Mouse (Mus musculus): ENCODE results near the gene A730009L09Rik. TPM values are rescaled to one million over a fixed set of nuclear protein-coding genes. Genes with fewer than 3 reads are reported as not detected.
A peak's percentile ranks its signal among the peaks of the same experiment; 100 is the strongest.

Gene A730009L09Rik
- total and polyA plus RNA-seq, 2 experiments from 2014 or later: 0.06 TPM; not detected in 1

GRCm38 (mm10) chr16:84523061-84523460 is 8.1 kb downstream of the A730009L09Rik start:
- WGBS: 78% methylated on average over 5 of the region's 5 CpGs
- ATAC-seq: no peak
- no peak for TF ChIP-seq CTCF (IDR thresholded peaks at IDR 0.05; ENCODE audit: low read depth)

GRCm38 (mm10) chr16:84527375-84527774 is 12.5 kb downstream of the A730009L09Rik start:
- Histone ChIP-seq H3K9ac (no peak overlapping the region), H3K4me2 (ENCODE audit: low read depth) (no peak overlapping the region), H3K36me3 (ENCODE audit: insufficient read depth) (no peaks in the 10 kb centered on the region), H3K4me3 (ENCODE audit: low read depth, low read length) (no peak overlapping the region), H3K9me3 (ENCODE audit: low read length) (no peaks in the 10 kb centered on the region), H3K27ac (ENCODE audit: low read depth, low read length) (no peak overlapping the region), H3K27me3 (ENCODE audit: insufficient read depth, low read length) (no peaks in the 10 kb centered on the region), H3K4me1 (ENCODE audit: insufficient read depth) (no peaks in the 10 kb centered on the region)
- no peak for DNase-seq
- TF ChIP-seq CTCF (IDR thresholded peaks at IDR 0.05; ENCODE audit: low read depth): 0 out of 2 replicates have a peak, but pooled peaks have one; percentile 18
- 63% methylated on average over 11 of the region's 11 CpGs for WGBS
- no peak for ATAC-seq

More at GRCm38 (mm10) chr16:84523061-84523460, 8.1 kb downstream of the A730009L09Rik start:
- H3K36me3 ChIP-seq (ENCODE audit: insufficient read depth): no peaks in the 10 kb centered on the region
- H3K4me1 ChIP-seq (ENCODE audit: insufficient read depth): no peaks in the 10 kb centered on the region
- no peak overlapping the region for H3K4me2 ChIP-seq (ENCODE audit: low read depth)
- DNase-seq: no peak
- no peaks in the 10 kb centered on the region for H3K9me3 ChIP-seq (ENCODE audit: low read length)
- no peak overlapping the region for H3K27ac ChIP-seq (ENCODE audit: low read depth, low read length)
- no peak overlapping the region for H3K4me3 ChIP-seq (ENCODE audit: low read depth, low read length)
- no peaks in the 10 kb centered on the region for H3K27me3 ChIP-seq (ENCODE audit: insufficient read depth, low read length)
- no peak overlapping the region for H3K9ac ChIP-seq

- ATAC-seq (no peak), DNase-seq (no peak)
- Histone ChIP-seq H3K27me3 (ENCODE audit: insufficient read depth, low read length) (no peaks in the 10 kb centered on the region), H3K27ac (ENCODE audit: low read depth, low read length) (no peak overlapping the region), H3K36me3 (ENCODE audit: insufficient read depth) (no peaks in the 10 kb centered on the region), H3K9ac (no peak overlapping the region), H3K9me3 (ENCODE audit: low read length) (no peaks in the 10 kb centered on the region), H3K4me3 (ENCODE audit: low read depth, low read length) (no peak overlapping the region), H3K4me2 (ENCODE audit: low read depth) (no peak overlapping the region), H3K4me1 (ENCODE audit: insufficient read depth) (no peaks in the 10 kb centered on the region)
- 94% methylated on average over 3 of the region's 3 CpGs for WGBS
- TF ChIP-seq CTCF (IDR thresholded peaks at IDR 0.05; ENCODE audit: low read depth): no peak
Measured at GRCm38 (mm10) chr16:84532803-84533202, 17.9 kb downstream of the A730009L09Rik start.

GRCm38 (mm10) chr16:84546059-84546458 is 31.1 kb downstream of the A730009L09Rik start:
- Histone ChIP-seq H3K27ac (ENCODE audit: low read depth, low read length) (no peak overlapping the region), H3K4me1 (ENCODE audit: insufficient read depth) (no peaks in the 10 kb centered on the region), H3K36me3 (ENCODE audit: insufficient read depth) (no peaks in the 10 kb centered on the region), H3K4me3 (ENCODE audit: low read depth, low read length) (no peak overlapping the region), H3K9me3 (ENCODE audit: low read length) (no peaks in the 10 kb centered on the region), H3K27me3 (ENCODE audit: insufficient read depth, low read length) (no peaks in the 10 kb centered on the region), H3K4me2 (ENCODE audit: low read depth) (no peak overlapping the region), H3K9ac (no peak overlapping the region)
- WGBS: 93% methylated on average over 4 of the region's 4 CpGs
- no peak for ATAC-seq
- 0 out of 2 replicates have a peak, but pooled peaks have one; percentile 2 for TF ChIP-seq CTCF (IDR thresholded peaks at IDR 0.05; ENCODE audit: low read depth)
- no peak for DNase-seq

GRCm38 (mm10) chr16:84549122-84549521 is 34.2 kb downstream of the A730009L09Rik start:
- no peak overlapping the region for H3K27ac ChIP-seq (ENCODE audit: low read depth, low read length)
- H3K27me3 ChIP-seq (ENCODE audit: insufficient read depth, low read length): no peaks in the 10 kb centered on the region
- no peak overlapping the region for H3K4me2 ChIP-seq (ENCODE audit: low read depth)
- H3K9me3 ChIP-seq (ENCODE audit: low read length): no peaks in the 10 kb centered on the region
- TF ChIP-seq CTCF (IDR thresholded peaks at IDR 0.05; ENCODE audit: low read depth): no peak
- no peak overlapping the region for H3K4me3 ChIP-seq (ENCODE audit: low read depth, low read length)
- H3K4me1 ChIP-seq (ENCODE audit: insufficient read depth): no peaks in the 10 kb centered on the region
- H3K9ac ChIP-seq: no peak overlapping the region
- H3K36me3 ChIP-seq (ENCODE audit: insufficient read depth): no peaks in the 10 kb centered on the region
- no peak for ATAC-seq
- whole genome bisulfite sequencing: 62% methylated on average over 9 of the region's 9 CpGs
- no peak for DNase-seq

GRCm38 (mm10) chr16:84550445-84550844 is 35.5 kb downstream of the A730009L09Rik start:
- no peaks in the 10 kb centered on the region for H3K9me3 ChIP-seq (ENCODE audit: low read length)
- WGBS: 80% methylated on average over 5 of the region's 5 CpGs
- TF ChIP-seq CTCF (IDR thresholded peaks at IDR 0.05; ENCODE audit: low read depth): no peak
- ATAC-seq: no peak
- no peak overlapping the region for H3K4me3 ChIP-seq (ENCODE audit: low read depth, low read length)
- no peak overlapping the region for H3K4me2 ChIP-seq (ENCODE audit: low read depth)
- H3K27me3 ChIP-seq (ENCODE audit: insufficient read depth, low read length): no peaks in the 10 kb centered on the region
- H3K36me3 ChIP-seq (ENCODE audit: insufficient read depth): no peaks in the 10 kb centered on the region
- H3K27ac ChIP-seq (ENCODE audit: low read depth, low read length): no peak overlapping the region
- no peak overlapping the region for H3K9ac ChIP-seq
- no peak for DNase-seq
- H3K4me1 ChIP-seq (ENCODE audit: insufficient read depth): no peaks in the 10 kb centered on the region

GRCm38 (mm10) chr16:84553981-84554380 is 39.1 kb downstream of the A730009L09Rik start:
- DNase-seq (no peak), ATAC-seq (no peak)
- H3K4me2 ChIP-seq (ENCODE audit: low read depth): no peak overlapping the region
- no peak for TF ChIP-seq CTCF (IDR thresholded peaks at IDR 0.05; ENCODE audit: low read depth)
- H3K4me1 ChIP-seq (ENCODE audit: insufficient read depth): no peaks in the 10 kb centered on the region
- no peaks in the 10 kb centered on the region for H3K9me3 ChIP-seq (ENCODE audit: low read length)
- H3K9ac ChIP-seq: no peak overlapping the region
- H3K27me3 ChIP-seq (ENCODE audit: insufficient read depth, low read length): no peaks in the 10 kb centered on the region
- H3K27ac ChIP-seq (ENCODE audit: low read depth, low read length): no peak overlapping the region
- no peak overlapping the region for H3K4me3 ChIP-seq (ENCODE audit: low read depth, low read length)
- no peaks in the 10 kb centered on the region for H3K36me3 ChIP-seq (ENCODE audit: insufficient read depth)
- 88% methylated on average over 13 of the region's 13 CpGs for WGBS

Measured in forebrain, postnatal 0 days (tissue).